Mouse (Mus musculus): Measurements from ENCODE around the gene Armc7. TPM values are rescaled to one million over a fixed set of nuclear protein-coding genes. Genes with fewer than 3 reads are reported as not detected.

The Armc7 gene
- polyA plus RNA-seq, 1 experiment, result 3.0 TPM

DNA sequence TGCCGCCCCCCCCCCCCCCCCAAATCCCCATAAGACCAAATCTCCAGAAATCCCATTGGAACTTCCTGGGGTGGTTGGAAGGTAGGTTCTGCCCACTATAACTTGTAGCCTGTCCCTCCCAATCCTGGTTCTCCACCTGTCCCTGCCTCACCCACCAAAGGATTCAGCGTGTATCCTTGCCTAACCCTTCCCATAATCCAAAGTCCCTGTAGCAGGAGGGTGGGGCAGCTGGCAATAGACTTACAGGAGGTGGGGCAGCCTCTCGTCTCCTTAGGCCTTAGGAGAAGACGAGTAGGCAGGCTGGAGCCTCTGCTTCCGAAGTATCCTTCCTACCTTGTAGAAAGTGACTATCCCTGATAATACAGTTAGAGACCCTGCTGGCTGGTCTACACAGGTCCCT is 19.3 kb upstream of the Armc7 start:
- TF ChIP-seq POLR2A (IDR thresholded peaks at IDR 0.05; ENCODE audit: insufficient read depth, low read length) (no peak), EP300 (IDR thresholded peaks at IDR 0.05; ENCODE audit: insufficient read depth, low read depth, low read length) (no peak), CTCF (IDR thresholded peaks at IDR 0.05; ENCODE audit: low read depth, low read length) (no peak)
- H3K27ac ChIP-seq (ENCODE audit: insufficient read depth, low read length), result no peak overlapping the region
- no peak overlapping the region for H3K9ac ChIP-seq (ENCODE audit: low read depth, poor library complexity, severe bottlenecking)
- H3K36me3 ChIP-seq (ENCODE audit: control insufficient read depth, insufficient read depth, low read length, poor library complexity, severe bottlenecking), result no peaks in the 10 kb centered on the region
- no peaks in the 10 kb centered on the region for H3K4me1 ChIP-seq (ENCODE audit: control insufficient read depth, insufficient read depth, low read length)
- no peaks in the 10 kb centered on the region for H3K9me3 ChIP-seq (replicated peaks; ENCODE audit: control insufficient read depth, insufficient read depth, low read length, poor library complexity, severe bottlenecking)
- no peaks in the 10 kb centered on the region for H3K27me3 ChIP-seq (ENCODE audit: control insufficient read depth, insufficient read depth, low read length, poor library complexity, severe bottlenecking)
- no peak overlapping the region for H3K4me3 ChIP-seq (ENCODE audit: low read depth, low read length)

GRCm38 (mm10) chr11:115457405-115457804 is 18.1 kb upstream of the Armc7 start:
- H3K9ac ChIP-seq (ENCODE audit: low read depth, poor library complexity, severe bottlenecking), result no peak overlapping the region
- H3K36me3 ChIP-seq (ENCODE audit: control insufficient read depth, insufficient read depth, low read length, poor library complexity, severe bottlenecking), result no peaks in the 10 kb centered on the region
- TF ChIP-seq EP300 (IDR thresholded peaks at IDR 0.05; ENCODE audit: insufficient read depth, low read depth, low read length) (no peak), POLR2A (IDR thresholded peaks at IDR 0.05; ENCODE audit: insufficient read depth, low read length) (no peak), CTCF (IDR thresholded peaks at IDR 0.05; ENCODE audit: low read depth, low read length) (no peak)
- no peak overlapping the region for H3K27ac ChIP-seq (ENCODE audit: insufficient read depth, low read length)
- no peaks in the 10 kb centered on the region for H3K27me3 ChIP-seq (ENCODE audit: control insufficient read depth, insufficient read depth, low read length, poor library complexity, severe bottlenecking)
- no peak overlapping the region for H3K4me3 ChIP-seq (ENCODE audit: low read depth, low read length)
- H3K4me1 ChIP-seq (ENCODE audit: control insufficient read depth, insufficient read depth, low read length), result peaks cover 3% of the 10 kb centered on the region
- H3K9me3 ChIP-seq (replicated peaks; ENCODE audit: control insufficient read depth, insufficient read depth, low read length, poor library complexity, severe bottlenecking), result no peaks in the 10 kb centered on the region

GRCm38 (mm10) chr11:115460976-115461375 is 14.5 kb upstream of the Armc7 start:
- no peaks in the 10 kb centered on the region for H3K9me3 ChIP-seq (replicated peaks; ENCODE audit: control insufficient read depth, insufficient read depth, low read length, poor library complexity, severe bottlenecking)
- H3K36me3 ChIP-seq (ENCODE audit: control insufficient read depth, insufficient read depth, low read length, poor library complexity, severe bottlenecking), result no peaks in the 10 kb centered on the region
- no peaks in the 10 kb centered on the region for H3K27me3 ChIP-seq (ENCODE audit: control insufficient read depth, insufficient read depth, low read length, poor library complexity, severe bottlenecking)
- H3K9ac ChIP-seq (ENCODE audit: low read depth, poor library complexity, severe bottlenecking), result no peak overlapping the region
- TF ChIP-seq CTCF (IDR thresholded peaks at IDR 0.05; ENCODE audit: low read depth, low read length) (no peak), POLR2A (IDR thresholded peaks at IDR 0.05; ENCODE audit: insufficient read depth, low read length) (no peak), EP300 (IDR thresholded peaks at IDR 0.05; ENCODE audit: insufficient read depth, low read depth, low read length) (no peak)
- peaks cover 17% of the 10 kb centered on the region for H3K4me1 ChIP-seq (ENCODE audit: control insufficient read depth, insufficient read depth, low read length)
- H3K27ac ChIP-seq (ENCODE audit: insufficient read depth, low read length), result no peak overlapping the region
- no peak overlapping the region for H3K4me3 ChIP-seq (ENCODE audit: low read depth, low read length)

GRCm38 (mm10) chr11:115461846-115462242 is 13.6 kb upstream of the Armc7 start:
- Histone ChIP-seq H3K27ac (ENCODE audit: insufficient read depth, low read length) (no peak overlapping the region), H3K9ac (ENCODE audit: low read depth, poor library complexity, severe bottlenecking) (no peak overlapping the region), H3K27me3 (ENCODE audit: control insufficient read depth, insufficient read depth, low read length, poor library complexity, severe bottlenecking) (no peaks in the 10 kb centered on the region), H3K9me3 (replicated peaks; ENCODE audit: control insufficient read depth, insufficient read depth, low read length, poor library complexity, severe bottlenecking) (no peaks in the 10 kb centered on the region), H3K4me3 (ENCODE audit: low read depth, low read length) (no peak overlapping the region), H3K4me1 (ENCODE audit: control insufficient read depth, insufficient read depth, low read length) (peaks cover 17% of the 10 kb centered on the region), H3K36me3 (ENCODE audit: control insufficient read depth, insufficient read depth, low read length, poor library complexity, severe bottlenecking) (no peaks in the 10 kb centered on the region)
- TF ChIP-seq CTCF (IDR thresholded peaks at IDR 0.05; ENCODE audit: low read depth, low read length) (no peak), POLR2A (IDR thresholded peaks at IDR 0.05; ENCODE audit: insufficient read depth, low read length) (no peak), EP300 (IDR thresholded peaks at IDR 0.05; ENCODE audit: insufficient read depth, low read depth, low read length) (no peak)

DNA sequence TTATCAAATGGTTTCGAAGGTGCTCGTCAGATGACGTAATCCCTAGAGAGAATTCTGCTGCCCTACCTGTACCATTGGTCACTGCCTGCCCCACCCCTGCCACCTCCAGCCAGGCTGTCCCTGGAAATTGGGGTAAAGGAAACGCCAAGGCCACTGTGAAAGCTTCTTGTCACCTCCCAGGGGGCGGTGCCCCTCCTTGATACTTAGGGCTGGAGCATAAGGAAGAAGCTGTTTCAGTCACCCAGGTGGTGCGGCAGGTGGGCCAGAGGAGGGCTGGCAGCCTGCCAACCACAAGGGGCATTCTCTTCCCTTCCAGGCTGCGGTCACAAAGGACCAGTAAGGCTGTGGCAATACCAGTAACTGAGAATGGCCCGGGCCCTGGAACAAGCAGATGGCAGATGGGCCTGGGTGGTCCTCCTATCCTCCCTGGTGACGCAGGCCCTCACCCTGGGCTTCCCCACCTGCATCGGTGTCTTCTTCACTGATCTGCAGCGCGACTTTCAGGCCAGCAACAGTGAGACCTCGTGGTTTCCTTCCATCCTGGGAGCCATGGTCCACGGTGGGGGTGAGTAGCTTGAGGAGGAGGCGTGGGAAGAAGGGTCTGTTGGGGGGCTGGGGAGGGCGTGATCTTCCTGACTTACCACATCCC is 13.1 kb upstream of the Armc7 start, which contains the start of gene Slc16a5:
Gene Slc16a5, plus strand, starts transcription at position 232 of the 649 bp plus-strand sequence.
- Histone ChIP-seq H3K27me3 (ENCODE audit: control insufficient read depth, insufficient read depth, low read length, poor library complexity, severe bottlenecking) (no peaks in the 10 kb centered on the region), H3K9me3 (replicated peaks; ENCODE audit: control insufficient read depth, insufficient read depth, low read length, poor library complexity, severe bottlenecking) (no peaks in the 10 kb centered on the region), H3K4me3 (ENCODE audit: low read depth, low read length) (no peak within 1 kb of the TSS), H3K4me1 (ENCODE audit: control insufficient read depth, insufficient read depth, low read length) (peaks cover 17% of the 10 kb centered on the region), H3K9ac (ENCODE audit: low read depth, poor library complexity, severe bottlenecking) (no peak within 1 kb of the TSS), H3K27ac (ENCODE audit: insufficient read depth, low read length) (no peak within 1 kb of the TSS), H3K36me3 (ENCODE audit: control insufficient read depth, insufficient read depth, low read length, poor library complexity, severe bottlenecking) (no peaks in the 10 kb centered on the region)
- TF ChIP-seq CTCF (IDR thresholded peaks at IDR 0.05; ENCODE audit: low read depth, low read length), result no peak
- no peak for TF ChIP-seq EP300 (IDR thresholded peaks at IDR 0.05; ENCODE audit: insufficient read depth, low read depth, low read length)
- TF ChIP-seq POLR2A (IDR thresholded peaks at IDR 0.05; ENCODE audit: insufficient read depth, low read length), result no peak

- H3K9me3 ChIP-seq (replicated peaks; ENCODE audit: control insufficient read depth, insufficient read depth, low read length, poor library complexity, severe bottlenecking), result no peaks in the 10 kb centered on the region
- H3K9ac ChIP-seq (ENCODE audit: low read depth, poor library complexity, severe bottlenecking), result no peak overlapping the region
- peaks cover 17% of the 10 kb centered on the region for H3K4me1 ChIP-seq (ENCODE audit: control insufficient read depth, insufficient read depth, low read length)
- no peaks in the 10 kb centered on the region for H3K27me3 ChIP-seq (ENCODE audit: control insufficient read depth, insufficient read depth, low read length, poor library complexity, severe bottlenecking)
- no peaks in the 10 kb centered on the region for H3K36me3 ChIP-seq (ENCODE audit: control insufficient read depth, insufficient read depth, low read length, poor library complexity, severe bottlenecking)
- no peak overlapping the region for H3K4me3 ChIP-seq (ENCODE audit: low read depth, low read length)
- no peak overlapping the region for H3K27ac ChIP-seq (ENCODE audit: insufficient read depth, low read length)
- TF ChIP-seq POLR2A (IDR thresholded peaks at IDR 0.05; ENCODE audit: insufficient read depth, low read length) (no peak), EP300 (IDR thresholded peaks at IDR 0.05; ENCODE audit: insufficient read depth, low read depth, low read length) (peak; percentile 79; the same call in 1 of the 2 replicates)
Measured at GRCm38 (mm10) chr11:115463397-115463796, 12.1 kb upstream of the Armc7 start.

Measured in ES-Bruce4 (cell line).